Mouse (Mus musculus) intestine, embryonic 14.5 days (tissue): ENCODE results near the gene Mief1. TPM values are rescaled to one million over a fixed set of nuclear protein-coding genes. Genes with fewer than 3 reads are reported as not detected.
A peak's percentile ranks its signal among the peaks of the same experiment; 100 is the strongest.

Experiments
- ATAC-seq: fragments of 200-750 bp; cut with Nextera tagmentation; replicated peaks from 2 replicates; pipeline ENCODE4 v1.8.0; 2017; ENCODE audit warnings: low read depth, moderate number of reproducible peaks, moderate TSS enrichment, moderate library complexity; ENCODE audit not compliant: low FRiP score, low TSS enrichment
- DNase-seq: peaks from one replicate; pipeline ENCODE4 v3.0.0-alpha.2; 2018; ENCODE audit warnings: low spot score
- H3K27ac ChIP-seq: fragments of 300-500 bp; sonication (generic); 2 replicates; pipeline ENCODE4 v1.5.1; 2014; ENCODE audit warnings: low read depth, mild to moderate bottlenecking, control low read depth
- H3K27me3 ChIP-seq: fragments of 300-500 bp; sonication (generic); replicated peaks from 2 replicates; pipeline ENCODE4 v1.6.1; 2014; ENCODE audit warnings: low read length, control low read depth; ENCODE audit not compliant: control insufficient read depth, insufficient read depth
- H3K36me3 ChIP-seq: fragments of 300-500 bp; sonication (generic); 2 replicates; pipeline ENCODE4 v1.6.1; 2014; ENCODE audit warnings: low read length, control low read depth; ENCODE audit not compliant: control insufficient read depth, insufficient read depth
- H3K4me1 ChIP-seq: fragments of 300-500 bp; sonication (generic); replicated peaks from 2 replicates; pipeline ENCODE4 v1.6.1; 2014; ENCODE audit warnings: low read length, control low read depth, mixed read lengths; ENCODE audit not compliant: control insufficient read depth, insufficient read depth
- H3K4me2 ChIP-seq: fragments of 300-500 bp; sonication (generic); 2 replicates; pipeline ENCODE4 v1.6.1; 2014; ENCODE audit warnings: low read length
- H3K4me3 ChIP-seq: fragments of 300-500 bp; sonication (generic); 2 replicates; pipeline ENCODE4 v1.5.1; 2014; ENCODE audit warnings: low read depth, low read length, control low read depth, mixed read lengths
- H3K9ac ChIP-seq: fragments of 300-500 bp; sonication (generic); 2 replicates; pipeline ENCODE4 v1.6.1; 2014; ENCODE audit warnings: mild to moderate bottlenecking, low read length
- H3K9me3 ChIP-seq: fragments of 300-500 bp; sonication (generic); 2 replicates; pipeline ENCODE4 v1.6.1; 2016; ENCODE audit warnings: low read length, control low read depth; ENCODE audit not compliant: control insufficient read depth
- whole genome bisulfite sequencing: fragments of 180-500 bp; shearing (Covaris S2); extraction: QIAGEN DNeasy Blood & Tissue Kit; methylation state at CpG from one replicate; pipeline ENCODE4 v1.1.7; 2014; 5-methylcytosine and 5-hydroxymethylcytosine counted together
- polyA plus RNA-seq: library from polyadenylated mRNA; unstranded; fragments of >200 nt; fragmentation: Nextera tagmentation; extraction: Ambion mirVana; gene quantifications from 2 replicates; pipeline ENCODE4 v1.2.1, GENCODE M21; 2014

Gene Mief1
- polyA plus RNA-seq, 1 experiment from 2014 or later: 32.0 TPM

- H3K27me3 ChIP-seq: no peaks in the 10 kb centered on the region
- 57% methylated on average over 4 of the region's 4 CpGs for whole genome bisulfite sequencing
- H3K9me3 ChIP-seq: no peaks in the 10 kb centered on the region
- ATAC-seq: no peak
- H3K36me3 ChIP-seq: 0 out of 2 replicates have a peak, but pooled peaks cover under 1% of the 10 kb centered on the region
- H3K4me2 ChIP-seq: 0 out of 2 replicates have a peak overlapping the region, but pooled peaks have one; percentile 30
- no peak overlapping the region for H3K9ac ChIP-seq
- no peak for DNase-seq
- 0 out of 2 replicates have a peak, but pooled peaks cover 3% of the 10 kb centered on the region for H3K4me1 ChIP-seq
- no peak overlapping the region for H3K4me3 ChIP-seq
- H3K27ac ChIP-seq: no peak overlapping the region
Measured at GRCm38 (mm10) chr15:80219705-80220657, 13.8 kb upstream of the Mief1 start.

DNA sequence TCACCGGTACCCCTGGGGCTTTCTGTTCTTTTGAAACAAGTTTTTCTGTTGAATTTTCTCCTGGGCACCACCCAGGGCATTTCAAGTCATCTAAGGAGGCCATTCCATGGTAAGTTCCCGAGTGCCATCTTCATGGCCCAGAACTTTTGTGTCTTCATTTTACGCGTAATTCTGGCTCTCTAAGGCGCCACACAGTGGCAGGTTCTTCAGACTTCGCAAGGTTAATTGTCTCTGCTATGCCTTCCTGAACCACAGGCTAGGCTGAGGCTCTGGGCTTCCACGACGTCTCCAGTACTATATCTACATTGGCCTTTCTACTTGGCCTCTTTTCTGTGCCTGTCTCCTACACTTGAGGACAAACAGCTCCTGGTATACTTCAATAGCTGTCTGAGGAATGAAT lies 12.8 kb upstream of the Mief1 start:
- no peak overlapping the region for H3K4me2 ChIP-seq
- no peaks in the 10 kb centered on the region for H3K9me3 ChIP-seq
- DNase-seq (no peak), ATAC-seq (no peak)
- H3K9ac ChIP-seq: no peak overlapping the region
- 0 out of 2 replicates have a peak, but pooled peaks cover 3% of the 10 kb centered on the region for H3K4me1 ChIP-seq
- 72% methylated on average over 8 of the region's 8 CpGs for WGBS
- H3K4me3 ChIP-seq: no peak overlapping the region
- no peaks in the 10 kb centered on the region for H3K27me3 ChIP-seq
- H3K27ac ChIP-seq: no peak overlapping the region
- no peaks in the 10 kb centered on the region for H3K36me3 ChIP-seq

DNA sequence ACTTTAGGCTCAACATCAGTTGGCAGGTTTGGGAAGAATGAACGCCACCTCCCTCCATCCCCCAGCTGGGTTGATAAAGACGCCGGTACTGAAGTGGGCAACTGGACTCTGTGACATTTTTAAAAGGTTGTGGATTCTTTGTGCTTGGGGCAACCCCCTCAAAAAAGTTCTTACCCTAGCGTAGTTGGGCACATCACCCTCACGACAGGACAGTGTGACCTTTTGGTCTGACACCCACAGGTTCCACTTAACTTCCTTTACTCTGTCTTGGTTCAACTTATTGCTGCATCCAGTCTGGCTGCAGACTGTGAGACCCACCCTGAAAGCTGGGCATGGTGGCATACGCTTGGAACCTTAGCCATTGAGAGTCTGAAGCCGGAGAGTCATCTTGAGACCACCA lies 10.1 kb upstream of the Mief1 start:
- no peak for ATAC-seq
- no peak for DNase-seq
- Histone ChIP-seq H3K4me1 (0 out of 2 replicates have a peak, but pooled peaks cover 3% of the 10 kb centered on the region), H3K9ac (no peak overlapping the region), H3K27me3 (no peaks in the 10 kb centered on the region), H3K4me3 (no peak overlapping the region), H3K9me3 (no peaks in the 10 kb centered on the region), H3K4me2 (no peak overlapping the region), H3K27ac (no peak overlapping the region), H3K36me3 (no peaks in the 10 kb centered on the region)
- WGBS: 87% methylated on average over 7 of the region's 7 CpGs

DNA sequence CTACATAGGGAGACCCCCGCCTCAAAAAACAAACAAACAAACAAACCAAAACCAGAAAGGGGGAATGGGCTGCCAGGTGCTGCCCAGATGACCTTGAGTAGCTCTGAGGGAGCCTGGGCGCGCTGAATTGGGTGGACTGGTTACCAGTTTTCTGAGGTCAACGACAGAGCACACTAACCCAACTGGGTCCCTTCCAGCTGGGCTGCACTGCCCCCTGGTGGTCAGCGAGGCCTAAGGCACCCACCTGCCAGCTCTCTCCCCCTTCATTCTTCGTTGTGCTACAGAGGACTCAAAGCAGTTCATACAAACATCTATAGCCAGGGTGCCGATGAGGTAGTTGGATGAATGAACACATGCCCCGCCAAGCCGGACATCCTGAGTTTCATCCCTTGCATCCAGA lies 8.6 kb upstream of the Mief1 start:
- 29% methylated on average over 9 of the region's 9 CpGs for WGBS
- ATAC-seq: peak; percentile 69; the same call in 1 of the 2 replicates

DNA sequence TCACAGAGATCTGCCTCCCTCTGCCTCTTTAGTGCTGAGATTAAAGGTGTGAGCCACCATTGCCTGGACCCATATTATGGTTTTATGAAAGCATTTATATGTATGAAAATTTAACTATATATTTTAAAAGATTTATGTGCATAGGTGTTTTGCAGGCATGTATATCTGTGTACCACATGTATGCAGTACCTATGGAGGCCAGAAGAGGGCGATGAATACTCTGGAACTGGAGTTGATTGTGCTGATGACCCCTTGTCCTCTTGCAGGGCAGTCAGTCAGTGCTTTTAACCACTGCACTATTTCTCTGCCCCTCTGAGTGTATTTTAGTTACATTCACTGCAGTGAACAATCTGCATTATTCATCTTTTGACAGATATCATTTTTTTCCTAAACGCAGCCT lies 8.0 kb upstream of the Mief1 start:
- no peaks in the 10 kb centered on the region for H3K27me3 ChIP-seq
- 48% methylated on average over 2 of the region's 2 CpGs for WGBS
- no peak overlapping the region for H3K4me3 ChIP-seq
- ATAC-seq: no peak
- peak; percentile 64 for DNase-seq
- no peaks in the 10 kb centered on the region for H3K4me1 ChIP-seq
- H3K9me3 ChIP-seq: no peaks in the 10 kb centered on the region
- no peaks in the 10 kb centered on the region for H3K36me3 ChIP-seq
- H3K9ac ChIP-seq: no peak overlapping the region
- H3K27ac ChIP-seq: no peak overlapping the region
- H3K4me2 ChIP-seq: no peak overlapping the region

More for the DNA sequence above, 8.6 kb upstream of the Mief1 start:
- H3K27ac ChIP-seq: no peak overlapping the region
- H3K9me3 ChIP-seq: no peaks in the 10 kb centered on the region
- H3K4me1 ChIP-seq: no peaks in the 10 kb centered on the region
- no peak overlapping the region for H3K9ac ChIP-seq
- H3K36me3 ChIP-seq: no peaks in the 10 kb centered on the region
- H3K4me3 ChIP-seq: no peak overlapping the region
- no peaks in the 10 kb centered on the region for H3K27me3 ChIP-seq
- H3K4me2 ChIP-seq: no peak overlapping the region
- DNase-seq: peak; percentile 87

DNA sequence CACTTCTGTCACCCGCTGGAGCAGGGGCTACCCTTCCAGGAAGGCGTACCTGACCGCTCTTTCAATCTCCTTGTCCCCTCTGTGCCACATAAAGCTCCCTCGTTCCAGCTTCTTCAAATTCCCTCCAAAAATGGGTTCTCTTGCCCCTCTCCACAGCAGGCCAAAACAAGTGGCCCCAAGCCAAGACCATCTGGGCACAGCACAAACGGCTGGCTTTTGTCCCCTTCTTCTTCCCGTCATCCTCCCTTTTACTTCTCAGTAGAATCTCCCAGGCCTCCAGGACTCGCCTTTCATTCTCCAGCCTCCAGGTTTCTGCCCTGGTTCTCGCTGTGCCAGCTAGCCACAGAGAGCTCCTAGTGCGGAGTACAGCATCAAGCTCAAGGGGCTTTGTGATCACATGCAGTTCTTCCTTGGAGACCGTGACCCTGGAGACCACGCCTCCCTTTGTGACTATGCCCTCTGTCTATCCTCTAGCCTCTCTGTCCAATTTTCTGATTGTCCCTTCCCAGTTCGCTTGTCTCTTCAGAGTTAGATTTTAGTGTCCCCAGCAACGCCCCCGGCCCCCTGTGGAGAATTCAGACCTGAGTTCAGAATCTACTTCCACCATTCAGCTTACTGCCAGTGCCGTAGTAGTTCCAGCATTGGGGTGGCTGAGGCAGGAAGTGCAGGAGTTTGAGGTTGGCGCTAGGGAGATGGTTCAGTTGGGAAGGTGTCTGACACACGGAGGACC lies 5.6 kb upstream of the Mief1 start:
- Histone ChIP-seq H3K36me3 (no peaks in the 10 kb centered on the region), H3K4me2 (no peak overlapping the region), H3K9me3 (no peaks in the 10 kb centered on the region), H3K9ac (no peak overlapping the region), H3K27ac (no peak overlapping the region), H3K27me3 (no peaks in the 10 kb centered on the region), H3K4me3 (no peak overlapping the region), H3K4me1 (peaks cover 3% of the 10 kb centered on the region; the same call in 1 of the 2 replicates)
- DNase-seq (no peak), ATAC-seq (no peak)
- WGBS: 78% methylated on average over 17 of the region's 17 CpGs

DNA sequence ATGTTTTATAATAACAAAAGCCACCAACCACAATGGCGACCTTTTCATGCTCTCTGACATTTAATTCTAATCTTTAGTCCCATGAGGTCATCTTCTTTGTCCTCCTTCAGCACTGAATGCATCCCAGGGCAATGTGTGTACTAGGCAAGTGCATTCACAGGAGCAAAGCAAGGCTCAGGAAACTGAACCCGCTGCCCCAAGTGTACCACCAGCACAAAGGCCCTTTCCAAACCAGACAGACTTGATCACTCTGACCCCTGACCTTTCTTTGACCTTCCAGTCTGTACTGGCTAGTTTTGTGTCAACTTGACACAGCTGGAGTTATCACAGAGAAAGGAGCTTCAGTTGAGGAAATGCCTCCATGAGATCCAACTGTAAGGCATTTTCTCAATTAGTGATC lies 1.5 kb upstream of the Mief1 start:
- DNase-seq (no peak), ATAC-seq (no peak)
- no peak overlapping the region for H3K4me2 ChIP-seq
- H3K9ac ChIP-seq: no peak overlapping the region
- peaks cover 15% of the 10 kb centered on the region for H3K4me1 ChIP-seq
- no peak overlapping the region for H3K4me3 ChIP-seq
- H3K36me3 ChIP-seq: peaks cover 19% of the 10 kb centered on the region
- H3K27me3 ChIP-seq: no peaks in the 10 kb centered on the region
- H3K27ac ChIP-seq: no peak overlapping the region
- no peaks in the 10 kb centered on the region for H3K9me3 ChIP-seq
- 65% methylated on average over 2 of the region's 2 CpGs for WGBS

GRCm38 (mm10) chr15:80233053-80233452 lies 765 bp upstream of the Mief1 start:
- 0 out of 2 replicates have a peak overlapping the region, but pooled peaks have one; percentile 99 for H3K4me3 ChIP-seq
- H3K36me3 ChIP-seq: peaks cover 25% of the 10 kb centered on the region
- H3K9me3 ChIP-seq: no peaks in the 10 kb centered on the region
- no peaks in the 10 kb centered on the region for H3K27me3 ChIP-seq
- 65% methylated on average over 4 of the region's 4 CpGs for WGBS
- peak overlapping the region; percentile 72 for H3K27ac ChIP-seq
- DNase-seq (no peak), ATAC-seq (peak; percentile 14; the same call in 1 of the 2 replicates)
- peak overlapping the region; percentile 85 for H3K4me2 ChIP-seq
- H3K4me1 ChIP-seq: peaks cover 15% of the 10 kb centered on the region
- H3K9ac ChIP-seq: 0 out of 2 replicates have a peak overlapping the region, but pooled peaks have one; percentile 5
